Mouse (Mus musculus): ENCODE results near the gene Mrnip.

DNA sequence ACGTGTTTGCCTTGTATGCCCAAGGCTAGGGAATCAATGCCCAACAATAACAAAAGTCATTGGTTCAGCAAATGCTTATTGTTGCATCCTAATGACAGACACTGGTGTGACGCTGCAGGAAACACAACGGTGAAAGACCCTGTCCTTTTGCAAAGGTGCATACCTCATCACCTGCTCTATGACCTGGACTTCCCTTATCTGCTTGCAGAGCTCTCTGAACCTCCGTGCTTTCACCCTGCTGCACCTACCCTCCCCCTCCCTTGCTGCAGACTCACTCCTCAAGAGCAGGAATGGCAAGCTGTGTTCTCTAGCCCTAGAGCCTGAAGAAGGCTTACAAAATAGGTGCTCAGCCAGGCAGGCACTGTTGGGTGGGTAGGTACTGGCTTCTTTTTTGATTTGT is 20.5 kb downstream of the Mrnip start:
- TF ChIP-seq USF1 (IDR thresholded peaks at IDR 0.05; ENCODE audit: low read depth) (no peak), MAX (IDR thresholded peaks at IDR 0.05; ENCODE audit: low read depth) (no peak), POLR2AphosphoS2 (IDR thresholded peaks at IDR 0.05; ENCODE audit: insufficient read length, low read depth) (peak; percentile 26), TCF12 (IDR thresholded peaks at IDR 0.05; ENCODE audit: insufficient read depth, poor library complexity, severe bottlenecking) (no peak), POLR2A (IDR thresholded peaks at IDR 0.05; ENCODE audit: insufficient read length, low read depth) (no peak), MYOG (IDR thresholded peaks at IDR 0.05; ENCODE audit: control insufficient read depth in 1 of 3, insufficient read depth in 1 of 3, insufficient read length in 2 of 3, low read depth in 2 of 3) (no peak), E2F4 (IDR thresholded peaks at IDR 0.05; ENCODE audit: insufficient read depth) (no peak), CEBPB (IDR thresholded peaks at IDR 0.05; ENCODE audit: insufficient read depth, poor library complexity, severe bottlenecking) (no peak), MYOD1 (IDR thresholded peaks at IDR 0.05; ENCODE audit: control insufficient read depth in 1 of 3, insufficient read length in 2 of 3, low read depth in 2 of 3) (no peak), TCF3 (IDR thresholded peaks at IDR 0.05; ENCODE audit: insufficient read length, low read depth) (no peak), REST (IDR thresholded peaks at IDR 0.05; ENCODE audit: insufficient read depth, insufficient read length) (no peak), SRF (IDR thresholded peaks at IDR 0.05; ENCODE audit: control insufficient read depth, insufficient read length, low read depth) (no peak)
